Mouse (Mus musculus) neural tube, embryonic 12.5 days (tissue): ENCODE data around the gene Gm26602. TPM values are rescaled to one million over a fixed set of nuclear protein-coding genes. Genes with fewer than 3 reads are reported as not detected.
A peak's percentile ranks its signal among the peaks of the same experiment; 100 is the strongest.

Experiments used
- ATAC-seq: fragments of 200-750 bp; cut with Nextera tagmentation; 2 replicates; pipeline ENCODE4 v1.8.0; 2017; ENCODE audit warnings: low read depth, mild to moderate bottlenecking, moderate TSS enrichment, moderate library complexity; ENCODE audit not compliant: low FRiP score
- H3K27ac ChIP-seq: fragments of 300-500 bp; sonication (generic); 2 replicates; pipeline ENCODE4 v1.5.1; 2016
- H3K27me3 ChIP-seq: fragments of 300-500 bp; sonication (generic); replicated peaks from 2 replicates; pipeline ENCODE4 v1.6.1; 2016; ENCODE audit warnings: mild to moderate bottlenecking
- H3K36me3 ChIP-seq: fragments of 300-500 bp; sonication (generic); 2 replicates; pipeline ENCODE4 v1.6.1; 2016; ENCODE audit warnings: mild to moderate bottlenecking
- H3K4me1 ChIP-seq: fragments of 300-500 bp; sonication (generic); 2 replicates; pipeline ENCODE4 v1.6.1; 2016
- H3K4me2 ChIP-seq: fragments of 300-500 bp; sonication (generic); replicated peaks from 2 replicates; pipeline ENCODE4 v1.6.1; 2016; ENCODE audit warnings: mild to moderate bottlenecking
- H3K4me3 ChIP-seq: fragments of 300-500 bp; sonication (generic); 2 replicates; pipeline ENCODE4 v1.5.1; 2016
- H3K9ac ChIP-seq: fragments of 300-500 bp; sonication (generic); 2 replicates; pipeline ENCODE4 v1.6.1; 2016; ENCODE audit warnings: mild to moderate bottlenecking
- H3K9me3 ChIP-seq: fragments of 300-500 bp; sonication (generic); 2 replicates; pipeline ENCODE4 v1.6.1; 2016; ENCODE audit warnings: mild to moderate bottlenecking
- WGBS: fragments of 180-500 bp; shearing (Covaris S2); methylation state at CpG from one replicate; pipeline ENCODE4 v1.1.7; 2016; 5-methylcytosine and 5-hydroxymethylcytosine counted together
- polyA plus RNA-seq: library from polyadenylated mRNA; unstranded; fragments of >200 nt; fragmentation: Nextera tagmentation; extraction: Ambion mirVana; gene quantifications from 2 replicates; pipeline ENCODE4 v1.2.1, GENCODE M21; 2016

Gm26602 gene
- 28.4 and 40.5 TPM in 2 replicates for polyA plus RNA-seq

DNA sequence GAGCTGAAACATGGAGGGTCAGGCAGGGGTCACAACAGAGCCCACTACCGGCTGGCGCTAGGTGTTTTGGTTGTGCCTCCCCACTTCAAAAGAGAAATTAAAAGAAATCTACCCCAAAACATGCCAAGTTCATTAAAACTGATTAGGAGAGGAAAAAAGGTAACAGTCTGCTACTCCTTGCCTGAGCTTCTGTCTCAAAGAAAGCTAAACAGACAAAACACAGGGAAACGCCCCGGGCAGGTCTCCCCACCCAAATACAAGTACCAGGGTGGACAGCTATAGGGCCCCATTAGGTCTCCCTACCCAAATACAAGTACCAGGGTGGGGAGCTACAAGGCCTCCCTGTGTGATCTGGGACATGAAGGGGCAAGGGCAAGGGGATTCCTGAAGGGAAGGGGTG, at the start of gene Gm26602:
Gene Gm26602 (plus strand): TSS at position 301 of the 400 bp plus-strand sequence.
- ATAC-seq = no peak
- H3K4me2 ChIP-seq = 0 out of 2 replicates have a peak within 1 kb of the TSS, but pooled peaks have one; percentile 38
- H3K4me1 ChIP-seq = peaks cover 11% of the 10 kb centered on the region
- WGBS = 93% methylated on average over 4 of the region's 4 CpGs
- H3K27ac ChIP-seq = no peak within 1 kb of the TSS
- H3K9ac ChIP-seq = no peak within 1 kb of the TSS
- no peaks in the 10 kb centered on the region for H3K9me3 ChIP-seq
- H3K36me3 ChIP-seq = peaks cover 35% of the 10 kb centered on the region
- H3K4me3 ChIP-seq = no peak within 1 kb of the TSS
- H3K27me3 ChIP-seq = no peaks in the 10 kb centered on the region

DNA sequence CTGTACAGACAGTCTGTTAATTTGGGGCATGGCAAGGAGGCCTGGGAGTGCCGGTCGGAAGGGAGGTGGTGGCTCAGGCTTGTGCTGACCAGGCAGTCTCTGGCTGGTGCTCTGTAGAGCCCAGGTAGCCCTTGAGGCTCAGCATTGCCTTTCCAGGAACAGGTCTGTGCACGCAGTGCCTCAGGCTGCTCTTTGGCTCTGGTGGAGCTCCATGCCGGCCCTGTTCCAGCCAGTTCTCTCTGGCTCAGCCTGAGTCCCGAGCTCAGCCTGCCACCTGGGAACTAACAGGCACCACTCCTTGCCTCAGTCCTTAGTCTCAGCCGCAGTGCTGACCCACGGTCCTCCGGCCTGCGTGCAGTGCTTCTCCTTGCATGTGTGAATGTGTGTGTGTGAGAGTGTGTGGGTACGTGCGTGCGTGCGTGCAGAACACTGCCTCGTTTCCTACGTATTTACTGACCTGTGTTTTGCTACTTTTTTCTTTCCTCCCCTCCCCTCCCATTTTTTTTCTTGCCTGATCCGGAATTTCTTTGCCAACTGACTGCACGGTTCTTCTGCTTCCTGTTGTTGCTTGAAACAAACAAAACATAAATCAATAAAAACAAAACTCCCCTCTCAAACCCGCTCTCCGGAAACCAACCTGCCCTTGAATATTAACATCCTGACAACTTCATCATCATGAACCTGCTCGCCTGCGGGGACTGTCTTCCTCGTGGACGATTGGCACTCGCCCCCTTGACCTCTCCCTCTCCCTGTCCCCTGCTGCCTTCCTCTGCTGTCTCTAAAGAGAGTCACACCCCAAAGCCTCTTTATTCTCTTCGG, 49.2 kb upstream of the Gm26602 start:
- ATAC-seq = no peak
- Histone ChIP-seq H3K27ac (no peak overlapping the region; the same call in 1 of the 2 replicates), H3K9me3 (no peaks in the 10 kb centered on the region), H3K4me2 (no peak overlapping the region), H3K4me1 (peaks cover 39% of the 10 kb centered on the region), H3K27me3 (no peaks in the 10 kb centered on the region), H3K36me3 (peaks cover 95% of the 10 kb centered on the region), H3K4me3 (no peak overlapping the region), H3K9ac (no peak overlapping the region)
- WGBS = 80% methylated on average over 25 of the region's 25 CpGs

GRCm38 (mm10) chr10:79862049-79862788, 48.4 kb upstream of the Gm26602 start:
- Histone ChIP-seq H3K4me3 (no peak overlapping the region), H3K36me3 (peaks cover 95% of the 10 kb centered on the region), H3K4me2 (no peak overlapping the region), H3K4me1 (peaks cover 35% of the 10 kb centered on the region), H3K9me3 (no peaks in the 10 kb centered on the region), H3K27me3 (no peaks in the 10 kb centered on the region), H3K9ac (no peak overlapping the region), H3K27ac (no peak overlapping the region; the same call in 1 of the 2 replicates)
- 85% methylated on average over 23 of the region's 23 CpGs for WGBS
- no peak for ATAC-seq

DNA sequence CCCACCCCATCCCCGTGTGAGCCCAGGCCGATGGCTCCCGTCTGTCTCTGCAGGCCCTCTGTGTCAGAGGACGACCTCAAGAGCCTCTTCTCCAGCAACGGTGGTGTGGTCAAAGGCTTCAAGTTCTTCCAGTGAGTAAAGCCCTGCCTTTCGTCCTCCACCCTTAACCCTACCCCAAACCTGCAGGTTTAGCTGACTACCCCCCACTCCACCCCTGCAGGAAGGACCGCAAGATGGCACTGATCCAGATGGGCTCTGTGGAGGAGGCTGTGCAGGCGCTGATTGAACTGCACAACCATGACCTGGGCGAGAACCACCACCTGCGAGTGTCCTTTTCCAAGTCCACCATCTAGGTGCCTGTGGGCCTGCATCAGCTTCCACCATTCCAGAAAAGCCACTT, 47.7 kb upstream of the Gm26602 start:
- Histone ChIP-seq H3K4me2 (no peak overlapping the region), H3K27ac (no peak overlapping the region), H3K27me3 (no peaks in the 10 kb centered on the region), H3K9ac (no peak overlapping the region), H3K9me3 (no peaks in the 10 kb centered on the region), H3K36me3 (peaks cover 92% of the 10 kb centered on the region), H3K4me1 (peaks cover 30% of the 10 kb centered on the region), H3K4me3 (no peak overlapping the region)
- WGBS = 84% methylated on average over 10 of the region's 10 CpGs
- no peak for ATAC-seq

GRCm38 (mm10) chr10:79864351-79865188, 46.1 kb upstream of the Gm26602 start:
- Histone ChIP-seq H3K36me3 (peaks cover 86% of the 10 kb centered on the region), H3K4me3 (no peak overlapping the region), H3K4me1 (peaks cover 24% of the 10 kb centered on the region), H3K27ac (0 out of 2 replicates have a peak overlapping the region, but pooled peaks have one; percentile 32), H3K27me3 (no peaks in the 10 kb centered on the region), H3K9me3 (no peaks in the 10 kb centered on the region), H3K4me2 (no peak overlapping the region), H3K9ac (no peak overlapping the region)
- WGBS = 59% methylated on average over 10 of the region's 10 CpGs
- ATAC-seq = no peak

DNA sequence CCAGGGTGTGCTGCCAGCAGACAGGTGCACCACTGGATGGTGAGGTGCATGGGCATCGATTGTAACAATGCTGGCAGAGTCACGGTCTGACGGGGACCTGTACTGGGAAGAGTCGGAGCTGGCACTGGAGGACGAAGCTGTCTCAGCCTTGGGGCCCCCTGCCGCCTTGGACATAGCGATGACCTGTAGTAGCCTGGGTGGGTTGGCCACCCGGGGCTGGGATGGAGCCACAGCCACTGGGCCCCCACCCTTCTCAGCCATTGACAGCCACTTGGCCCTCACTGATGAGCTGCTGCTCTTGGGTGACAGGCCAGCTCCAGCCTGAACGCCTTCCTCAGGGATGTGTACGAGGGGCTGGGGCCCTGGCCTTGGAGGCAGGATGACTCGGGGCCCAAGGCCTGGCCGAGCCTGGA, 45.5 kb upstream of the Gm26602 start:
- ATAC-seq = 0 out of 2 replicates have a peak, but pooled peaks have one; percentile 13
- Histone ChIP-seq H3K9ac (no peak overlapping the region; the same call in 1 of the 2 replicates), H3K27ac (no peak overlapping the region), H3K36me3 (peaks cover 85% of the 10 kb centered on the region), H3K9me3 (no peaks in the 10 kb centered on the region), H3K4me3 (no peak overlapping the region), H3K27me3 (no peaks in the 10 kb centered on the region), H3K4me1 (peaks cover 26% of the 10 kb centered on the region; the same call in 1 of the 2 replicates), H3K4me2 (no peak overlapping the region)
- 66% methylated on average over 12 of the region's 12 CpGs for WGBS

- Histone ChIP-seq H3K4me3 (no peak overlapping the region), H3K4me2 (no peak overlapping the region), H3K4me1 (peaks cover 26% of the 10 kb centered on the region; the same call in 1 of the 2 replicates), H3K27ac (no peak overlapping the region), H3K9ac (no peak overlapping the region), H3K9me3 (no peaks in the 10 kb centered on the region), H3K27me3 (no peaks in the 10 kb centered on the region), H3K36me3 (peaks cover 83% of the 10 kb centered on the region)
- ATAC-seq = no peak
- 77% methylated on average over 19 of the region's 19 CpGs for WGBS
Observed at GRCm38 (mm10) chr10:79865801-79866295, 44.8 kb upstream of the Gm26602 start.

- Histone ChIP-seq H3K27ac (no peak overlapping the region; the same call in 1 of the 2 replicates), H3K4me3 (no peak overlapping the region), H3K9ac (no peak overlapping the region), H3K4me1 (peaks cover 28% of the 10 kb centered on the region), H3K36me3 (peaks cover 83% of the 10 kb centered on the region), H3K4me2 (no peak overlapping the region), H3K27me3 (no peaks in the 10 kb centered on the region), H3K9me3 (no peaks in the 10 kb centered on the region)
- WGBS = 77% methylated on average over 11 of the region's 11 CpGs
- ATAC-seq = no peak
Observed at GRCm38 (mm10) chr10:79866601-79867000, 44.1 kb upstream of the Gm26602 start.

GRCm38 (mm10) chr10:79871845-79872244, 38.8 kb upstream of the Gm26602 start:
- no peak overlapping the region for H3K9ac ChIP-seq
- no peaks in the 10 kb centered on the region for H3K27me3 ChIP-seq
- H3K9me3 ChIP-seq = no peaks in the 10 kb centered on the region
- no peak for ATAC-seq
- peaks cover 36% of the 10 kb centered on the region for H3K36me3 ChIP-seq
- H3K4me1 ChIP-seq = peaks cover 43% of the 10 kb centered on the region
- H3K4me3 ChIP-seq = 0 out of 2 replicates have a peak overlapping the region, but pooled peaks have one; percentile 5
- 93% methylated on average over 8 of the region's 8 CpGs for WGBS
- peak overlapping the region; percentile 80 for H3K4me2 ChIP-seq
- H3K27ac ChIP-seq = no peak overlapping the region

DNA sequence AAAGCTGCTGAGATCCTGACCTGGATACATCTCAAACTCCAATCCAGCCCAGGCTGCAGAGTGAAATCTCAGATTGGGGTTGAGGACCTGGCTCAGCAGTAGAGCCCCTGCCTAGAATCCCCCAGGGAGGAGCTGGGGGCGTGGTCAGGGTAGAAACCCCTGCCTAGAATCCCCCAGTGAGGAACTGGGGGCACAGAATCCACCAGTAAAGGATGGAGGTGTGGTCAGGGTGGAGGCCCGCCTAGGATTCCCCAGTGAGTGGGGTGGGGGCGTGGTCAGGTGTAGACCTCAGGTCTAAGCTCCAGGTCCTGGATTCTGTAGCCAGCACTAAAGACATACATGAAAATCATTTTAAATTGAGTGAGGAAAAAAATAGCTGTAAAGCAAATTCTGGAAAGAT, 37.8 kb upstream of the Gm26602 start:
- Histone ChIP-seq H3K4me2 (peak overlapping the region; percentile 80), H3K36me3 (peaks cover 28% of the 10 kb centered on the region), H3K9ac (peak overlapping the region; percentile 94), H3K9me3 (no peaks in the 10 kb centered on the region), H3K4me1 (peaks cover 42% of the 10 kb centered on the region), H3K27ac (no peak overlapping the region), H3K4me3 (peak overlapping the region; percentile 73), H3K27me3 (no peaks in the 10 kb centered on the region)
- 50% methylated on average over 3 of the region's 3 CpGs for WGBS
- no peak for ATAC-seq

- Histone ChIP-seq H3K9ac (peak overlapping the region; percentile 94), H3K4me3 (peak overlapping the region; percentile 73), H3K4me2 (peak overlapping the region; percentile 80), H3K27ac (no peak overlapping the region), H3K27me3 (no peaks in the 10 kb centered on the region), H3K9me3 (no peaks in the 10 kb centered on the region), H3K4me1 (peaks cover 42% of the 10 kb centered on the region), H3K36me3 (peaks cover 28% of the 10 kb centered on the region)
- WGBS = 2% methylated on average over 6 of the region's 6 CpGs
- 0 out of 2 replicates have a peak, but pooled peaks have one; percentile 6 for ATAC-seq
Observed at GRCm38 (mm10) chr10:79873313-79873712, 37.3 kb upstream of the Gm26602 start.
